Mouse (Mus musculus): ENCODE measurements around the gene Trp53tg5. TPM values are rescaled to one million over a fixed set of nuclear protein-coding genes. Genes with fewer than 3 reads are reported as not detected.

Trp53tg5 gene
- polyA plus RNA-seq, 1 experiment from 2014 or later = not detected

- no peak for ATAC-seq
- Histone ChIP-seq H3K4me2 (replicated peaks; ENCODE audit: low read depth) (peak overlapping the region; percentile 3; the same call in 1 of the 2 replicates), H3K9me3 (ENCODE audit: control insufficient read depth) (no peaks in the 10 kb centered on the region), H3K27me3 (replicated peaks; ENCODE audit: control insufficient read depth, insufficient read depth, low read length) (no peaks in the 10 kb centered on the region), H3K4me3 (ENCODE audit: low read depth, low read length) (no peak overlapping the region), H3K27ac (ENCODE audit: low read depth, low read length) (peak overlapping the region; percentile 64; the same call in 1 of the 2 replicates), H3K4me1 (replicated peaks; ENCODE audit: control insufficient read depth, insufficient read depth, low read length) (peaks cover 16% of the 10 kb centered on the region; the same call in 1 of the 2 replicates), H3K9ac (ENCODE audit: low read depth, low read length) (no peak overlapping the region), H3K36me3 (ENCODE audit: control insufficient read depth, insufficient read depth) (no peaks in the 10 kb centered on the region)
- 61% methylated on average over 6 of the region's 6 CpGs for WGBS
- TF ChIP-seq CTCF (IDR thresholded peaks at IDR 0.05; ENCODE audit: low read depth) = no peak
Observed at GRCm38 (mm10) chr2:164455421-164456190, 17.9 kb downstream of the Trp53tg5 start.

GRCm38 (mm10) chr2:164454846-164455245 lies 18.7 kb downstream of the Trp53tg5 start:
- H3K36me3 ChIP-seq (ENCODE audit: control insufficient read depth, insufficient read depth) = no peaks in the 10 kb centered on the region
- TF ChIP-seq CTCF (IDR thresholded peaks at IDR 0.05; ENCODE audit: low read depth) = no peak
- no peaks in the 10 kb centered on the region for H3K9me3 ChIP-seq (ENCODE audit: control insufficient read depth)
- H3K9ac ChIP-seq (ENCODE audit: low read depth, low read length) = no peak overlapping the region
- no peak for ATAC-seq
- 0 out of 2 replicates have a peak overlapping the region, but pooled peaks have one; percentile 3 for H3K4me2 ChIP-seq (replicated peaks; ENCODE audit: low read depth)
- H3K4me3 ChIP-seq (ENCODE audit: low read depth, low read length) = no peak overlapping the region
- 30% methylated on average over 10 of the region's 10 CpGs for WGBS
- no peaks in the 10 kb centered on the region for H3K27me3 ChIP-seq (replicated peaks; ENCODE audit: control insufficient read depth, insufficient read depth, low read length)
- H3K27ac ChIP-seq (ENCODE audit: low read depth, low read length) = peak overlapping the region; percentile 64; the same call in 1 of the 2 replicates
- peaks cover 16% of the 10 kb centered on the region; the same call in 1 of the 2 replicates for H3K4me1 ChIP-seq (replicated peaks; ENCODE audit: control insufficient read depth, insufficient read depth, low read length)

- no peak for TF ChIP-seq CTCF (IDR thresholded peaks at IDR 0.05; ENCODE audit: low read depth)
- Histone ChIP-seq H3K4me1 (replicated peaks; ENCODE audit: control insufficient read depth, insufficient read depth, low read length) (peaks cover 16% of the 10 kb centered on the region), H3K27me3 (replicated peaks; ENCODE audit: control insufficient read depth, insufficient read depth, low read length) (no peaks in the 10 kb centered on the region), H3K36me3 (ENCODE audit: control insufficient read depth, insufficient read depth) (no peaks in the 10 kb centered on the region), H3K4me2 (replicated peaks; ENCODE audit: low read depth) (no peak overlapping the region), H3K4me3 (ENCODE audit: low read depth, low read length) (no peak overlapping the region), H3K9ac (ENCODE audit: low read depth, low read length) (no peak overlapping the region), H3K9me3 (ENCODE audit: control insufficient read depth) (no peaks in the 10 kb centered on the region), H3K27ac (ENCODE audit: low read depth, low read length) (no peak overlapping the region)
- 62% methylated on average over 7 of the region's 7 CpGs for WGBS
- ATAC-seq = no peak
Observed at GRCm38 (mm10) chr2:164453887-164454500, 19.5 kb downstream of the Trp53tg5 start.

GRCm38 (mm10) chr2:164453047-164453757 lies 20.3 kb downstream of the Trp53tg5 start:
- H3K9me3 ChIP-seq (ENCODE audit: control insufficient read depth) = no peaks in the 10 kb centered on the region
- H3K9ac ChIP-seq (ENCODE audit: low read depth, low read length) = no peak overlapping the region
- peaks cover 16% of the 10 kb centered on the region for H3K4me1 ChIP-seq (replicated peaks; ENCODE audit: control insufficient read depth, insufficient read depth, low read length)
- 69% methylated on average over 14 of the region's 14 CpGs for WGBS
- TF ChIP-seq CTCF (IDR thresholded peaks at IDR 0.05; ENCODE audit: low read depth) = no peak
- no peak overlapping the region for H3K27ac ChIP-seq (ENCODE audit: low read depth, low read length)
- H3K4me3 ChIP-seq (ENCODE audit: low read depth, low read length) = no peak overlapping the region
- no peaks in the 10 kb centered on the region for H3K27me3 ChIP-seq (replicated peaks; ENCODE audit: control insufficient read depth, insufficient read depth, low read length)
- H3K4me2 ChIP-seq (replicated peaks; ENCODE audit: low read depth) = no peak overlapping the region
- no peak for ATAC-seq
- no peaks in the 10 kb centered on the region for H3K36me3 ChIP-seq (ENCODE audit: control insufficient read depth, insufficient read depth)

GRCm38 (mm10) chr2:164452000-164452676 lies 21.4 kb downstream of the Trp53tg5 start:
- no peaks in the 10 kb centered on the region for H3K36me3 ChIP-seq (ENCODE audit: control insufficient read depth, insufficient read depth)
- H3K4me3 ChIP-seq (ENCODE audit: low read depth, low read length) = no peak overlapping the region
- no peak overlapping the region for H3K4me2 ChIP-seq (replicated peaks; ENCODE audit: low read depth)
- H3K27me3 ChIP-seq (replicated peaks; ENCODE audit: control insufficient read depth, insufficient read depth, low read length) = no peaks in the 10 kb centered on the region
- 0 out of 2 replicates have a peak, but pooled peaks have one; percentile 20 for TF ChIP-seq CTCF (IDR thresholded peaks at IDR 0.05; ENCODE audit: low read depth)
- 55% methylated on average over 12 of the region's 13 CpGs for WGBS
- ATAC-seq = no peak
- H3K9ac ChIP-seq (ENCODE audit: low read depth, low read length) = no peak overlapping the region
- H3K4me1 ChIP-seq (replicated peaks; ENCODE audit: control insufficient read depth, insufficient read depth, low read length) = peaks cover 16% of the 10 kb centered on the region
- H3K9me3 ChIP-seq (ENCODE audit: control insufficient read depth) = no peaks in the 10 kb centered on the region
- no peak overlapping the region for H3K27ac ChIP-seq (ENCODE audit: low read depth, low read length)

Data from intestine, postnatal 0 days (tissue).